Mouse (Mus musculus): ENCODE measurements around the gene Ints11. TPM values are rescaled to one million over a fixed set of nuclear protein-coding genes. Genes with fewer than 3 reads are reported as not detected.

Gene Ints11
- polyA plus RNA-seq, 1 experiment = 21.7 TPM

DNA sequence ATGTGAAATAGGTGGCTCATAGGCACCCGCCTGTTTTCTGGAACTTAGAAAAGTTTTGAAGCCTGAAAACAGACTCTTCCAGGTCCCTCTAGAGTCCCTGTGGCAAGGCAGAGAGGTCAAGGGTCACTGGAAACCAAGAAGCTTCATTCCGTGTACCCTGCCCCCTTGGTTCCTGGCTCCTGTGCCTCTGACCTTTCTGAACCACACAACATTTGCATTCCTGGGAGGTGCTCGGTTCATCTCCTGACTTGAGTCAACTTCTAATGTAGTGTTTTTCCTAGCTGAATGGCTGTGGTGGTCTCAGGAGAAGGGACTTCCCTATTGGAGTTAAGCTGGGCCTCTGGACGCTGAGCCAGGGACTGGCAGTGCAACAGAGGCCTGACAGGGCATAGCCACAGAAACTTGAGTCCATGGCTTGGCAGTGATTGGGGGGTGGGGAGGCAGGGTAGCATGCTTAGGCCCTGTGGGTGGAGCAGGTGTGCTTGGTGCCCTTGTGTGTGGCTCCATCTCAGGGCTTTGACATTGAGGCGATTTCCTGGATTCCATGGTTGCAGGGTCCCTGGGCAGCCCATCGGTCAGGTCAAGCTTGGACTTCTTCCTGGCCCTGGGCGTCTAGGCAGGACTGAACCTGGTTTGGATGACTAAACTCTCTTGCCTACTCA, 20.8 kb upstream of the Ints11 start:
- Histone ChIP-seq H3K4me1 (ENCODE audit: control insufficient read depth, insufficient read depth, low read length) (peaks cover 19% of the 10 kb centered on the region), H3K36me3 (ENCODE audit: control insufficient read depth, insufficient read depth, low read length) (no peaks in the 10 kb centered on the region), H3K27me3 (ENCODE audit: control insufficient read depth, insufficient read depth, low read length) (no peaks in the 10 kb centered on the region), H3K4me3 (ENCODE audit: control insufficient read depth, low read depth, low read length) (peak overlapping the region; percentile 87), H3K27ac (ENCODE audit: control insufficient read depth, insufficient read depth, low read depth, low read length) (no peak overlapping the region)
- no peak for TF ChIP-seq CTCF (IDR thresholded peaks at IDR 0.05; ENCODE audit: control insufficient read depth, insufficient read depth, insufficient replicate concordance, low read depth, low read length)
- no peak for TF ChIP-seq POLR2A (IDR thresholded peaks at IDR 0.05; ENCODE audit: control insufficient read depth, low read depth, low read length)

DNA sequence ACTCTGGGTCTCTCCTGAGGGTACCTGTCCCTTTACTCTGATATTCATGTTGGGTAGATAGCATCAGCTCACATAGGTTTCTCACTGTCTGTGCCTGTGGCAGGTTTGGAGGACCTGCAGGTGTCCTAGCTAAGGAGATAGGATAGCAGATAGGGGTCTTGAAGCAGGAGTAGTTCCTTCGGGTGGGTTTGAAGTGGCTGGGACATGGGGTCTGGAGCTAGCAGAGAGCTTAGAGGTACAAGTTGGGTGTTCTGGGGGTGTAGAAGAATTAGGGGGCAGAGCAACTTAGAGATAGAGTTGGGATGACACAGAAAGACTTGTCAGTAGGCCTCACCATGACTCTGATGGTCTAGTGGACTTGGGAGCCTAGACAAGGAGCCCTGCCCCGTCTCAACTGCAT, 20.0 kb upstream of the Ints11 start:
- Histone ChIP-seq H3K36me3 (ENCODE audit: control insufficient read depth, insufficient read depth, low read length) (no peaks in the 10 kb centered on the region; the same call in 1 of the 2 replicates), H3K4me1 (ENCODE audit: control insufficient read depth, insufficient read depth, low read length) (peaks cover 19% of the 10 kb centered on the region), H3K4me3 (ENCODE audit: control insufficient read depth, low read depth, low read length) (no peak overlapping the region), H3K27me3 (ENCODE audit: control insufficient read depth, insufficient read depth, low read length) (no peaks in the 10 kb centered on the region), H3K27ac (ENCODE audit: control insufficient read depth, insufficient read depth, low read depth, low read length) (no peak overlapping the region)
- TF ChIP-seq CTCF (IDR thresholded peaks at IDR 0.05; ENCODE audit: control insufficient read depth, insufficient read depth, insufficient replicate concordance, low read depth, low read length) (no peak), POLR2A (IDR thresholded peaks at IDR 0.05; ENCODE audit: control insufficient read depth, low read depth, low read length) (no peak)

DNA sequence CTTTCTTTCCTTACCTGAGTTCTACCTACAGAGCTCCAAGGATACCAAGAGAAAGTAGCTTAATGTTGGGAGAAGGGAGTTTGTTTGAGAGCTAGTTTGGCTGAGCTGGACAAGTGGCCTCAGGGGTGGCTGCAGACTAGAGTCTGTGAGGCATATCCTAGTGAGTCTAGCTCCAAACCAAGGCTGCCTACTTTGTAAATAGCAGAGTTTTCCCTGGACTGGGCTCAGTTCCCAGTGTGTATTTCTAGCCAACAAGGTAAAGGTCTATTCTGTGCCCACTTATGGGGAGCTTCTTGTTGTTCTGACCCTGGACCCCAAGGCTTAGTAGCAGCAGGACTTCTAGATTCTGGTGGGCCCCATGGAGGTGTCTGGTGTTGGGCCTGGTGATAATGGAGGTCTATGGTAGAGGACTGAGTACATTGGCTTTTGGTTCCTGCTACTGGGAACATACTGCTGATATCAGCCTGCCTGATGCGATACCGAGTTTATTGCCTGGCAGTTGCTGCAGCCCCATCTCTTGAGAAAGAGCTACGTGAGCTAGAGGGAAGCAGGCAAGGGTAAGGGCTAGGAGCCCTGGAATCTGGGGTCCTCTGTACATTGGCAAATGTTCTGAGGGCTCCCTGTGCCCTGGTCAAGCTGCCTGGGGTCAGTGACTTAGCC, 19.4 kb upstream of the Ints11 start:
- TF ChIP-seq POLR2A (IDR thresholded peaks at IDR 0.05; ENCODE audit: control insufficient read depth, low read depth, low read length) (no peak), CTCF (IDR thresholded peaks at IDR 0.05; ENCODE audit: control insufficient read depth, insufficient read depth, insufficient replicate concordance, low read depth, low read length) (no peak)
- H3K36me3 ChIP-seq (ENCODE audit: control insufficient read depth, insufficient read depth, low read length) = no peaks in the 10 kb centered on the region; the same call in 1 of the 2 replicates
- no peaks in the 10 kb centered on the region for H3K27me3 ChIP-seq (ENCODE audit: control insufficient read depth, insufficient read depth, low read length)
- H3K27ac ChIP-seq (ENCODE audit: control insufficient read depth, insufficient read depth, low read depth, low read length) = no peak overlapping the region
- H3K4me3 ChIP-seq (ENCODE audit: control insufficient read depth, low read depth, low read length) = no peak overlapping the region
- peaks cover 19% of the 10 kb centered on the region for H3K4me1 ChIP-seq (ENCODE audit: control insufficient read depth, insufficient read depth, low read length)

DNA sequence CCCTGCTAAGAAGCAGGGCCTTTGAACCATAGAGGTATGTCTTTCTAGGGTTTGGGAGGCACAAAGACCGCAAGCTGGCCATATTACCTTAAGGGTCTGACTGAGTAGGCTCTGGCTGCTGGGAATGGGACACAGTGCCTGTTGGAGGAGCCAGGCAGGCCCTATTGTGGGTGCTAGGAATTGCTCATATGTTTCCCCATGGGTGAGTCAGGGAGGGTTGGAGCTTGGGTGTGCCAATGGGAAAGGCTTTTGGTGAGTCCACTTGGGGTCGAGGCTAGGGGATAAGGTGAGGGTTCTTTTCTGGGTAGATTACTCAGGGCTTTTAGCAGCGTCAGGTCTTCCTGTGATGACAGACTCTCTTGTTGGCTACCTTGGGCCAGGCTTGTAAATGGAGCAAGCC, 18.0 kb upstream of the Ints11 start:
- H3K27me3 ChIP-seq (ENCODE audit: control insufficient read depth, insufficient read depth, low read length) = no peaks in the 10 kb centered on the region
- H3K4me3 ChIP-seq (ENCODE audit: control insufficient read depth, low read depth, low read length) = no peak overlapping the region
- no peak for TF ChIP-seq POLR2A (IDR thresholded peaks at IDR 0.05; ENCODE audit: control insufficient read depth, low read depth, low read length)
- TF ChIP-seq CTCF (IDR thresholded peaks at IDR 0.05; ENCODE audit: control insufficient read depth, insufficient read depth, insufficient replicate concordance, low read depth, low read length) = no peak
- peaks cover 18% of the 10 kb centered on the region for H3K4me1 ChIP-seq (ENCODE audit: control insufficient read depth, insufficient read depth, low read length)
- no peak overlapping the region for H3K27ac ChIP-seq (ENCODE audit: control insufficient read depth, insufficient read depth, low read depth, low read length)
- H3K36me3 ChIP-seq (ENCODE audit: control insufficient read depth, insufficient read depth, low read length) = no peaks in the 10 kb centered on the region; the same call in 1 of the 2 replicates

DNA sequence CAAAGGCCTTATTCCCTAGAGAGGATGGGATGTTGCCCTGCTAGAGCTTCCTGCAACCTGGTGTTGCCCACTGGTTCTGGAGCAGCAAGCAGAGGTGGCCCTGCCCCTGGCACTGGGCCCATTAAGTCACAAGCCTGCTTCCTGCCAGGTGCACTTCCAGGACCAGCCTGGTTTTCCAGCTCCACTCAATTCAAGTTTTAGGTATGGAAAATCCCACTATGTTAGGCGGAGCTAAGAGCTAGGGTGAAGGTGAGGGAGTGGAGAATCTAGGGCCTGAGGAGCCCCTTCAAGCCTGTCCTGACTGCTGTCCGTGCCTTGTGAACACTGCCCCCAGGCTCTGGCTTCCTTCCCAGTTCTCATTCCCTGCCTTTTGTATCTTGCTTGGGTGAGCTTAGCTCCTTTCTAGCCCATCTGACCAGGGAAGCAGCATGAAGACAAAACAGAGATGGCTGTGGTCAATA, 17.4 kb upstream of the Ints11 start:
- Histone ChIP-seq H3K4me1 (ENCODE audit: control insufficient read depth, insufficient read depth, low read length) (peaks cover 12% of the 10 kb centered on the region), H3K27me3 (ENCODE audit: control insufficient read depth, insufficient read depth, low read length) (no peaks in the 10 kb centered on the region), H3K4me3 (ENCODE audit: control insufficient read depth, low read depth, low read length) (no peak overlapping the region), H3K36me3 (ENCODE audit: control insufficient read depth, insufficient read depth, low read length) (no peaks in the 10 kb centered on the region; the same call in 1 of the 2 replicates), H3K27ac (ENCODE audit: control insufficient read depth, insufficient read depth, low read depth, low read length) (no peak overlapping the region)
- TF ChIP-seq CTCF (IDR thresholded peaks at IDR 0.05; ENCODE audit: control insufficient read depth, insufficient read depth, insufficient replicate concordance, low read depth, low read length) (no peak), POLR2A (IDR thresholded peaks at IDR 0.05; ENCODE audit: control insufficient read depth, low read depth, low read length) (no peak)

- no peak overlapping the region for H3K27ac ChIP-seq (ENCODE audit: control insufficient read depth, insufficient read depth, low read depth, low read length)
- H3K27me3 ChIP-seq (ENCODE audit: control insufficient read depth, insufficient read depth, low read length) = no peaks in the 10 kb centered on the region
- H3K4me1 ChIP-seq (ENCODE audit: control insufficient read depth, insufficient read depth, low read length) = peaks cover 5% of the 10 kb centered on the region
- TF ChIP-seq CTCF (IDR thresholded peaks at IDR 0.05; ENCODE audit: control insufficient read depth, insufficient read depth, insufficient replicate concordance, low read depth, low read length) (no peak), POLR2A (IDR thresholded peaks at IDR 0.05; ENCODE audit: control insufficient read depth, low read depth, low read length) (no peak)
- no peak overlapping the region for H3K4me3 ChIP-seq (ENCODE audit: control insufficient read depth, low read depth, low read length)
- H3K36me3 ChIP-seq (ENCODE audit: control insufficient read depth, insufficient read depth, low read length) = no peaks in the 10 kb centered on the region; the same call in none of the 2 replicates
Measured at GRCm38 (mm10) chr4:155853421-155853820, 15.9 kb upstream of the Ints11 start.

DNA sequence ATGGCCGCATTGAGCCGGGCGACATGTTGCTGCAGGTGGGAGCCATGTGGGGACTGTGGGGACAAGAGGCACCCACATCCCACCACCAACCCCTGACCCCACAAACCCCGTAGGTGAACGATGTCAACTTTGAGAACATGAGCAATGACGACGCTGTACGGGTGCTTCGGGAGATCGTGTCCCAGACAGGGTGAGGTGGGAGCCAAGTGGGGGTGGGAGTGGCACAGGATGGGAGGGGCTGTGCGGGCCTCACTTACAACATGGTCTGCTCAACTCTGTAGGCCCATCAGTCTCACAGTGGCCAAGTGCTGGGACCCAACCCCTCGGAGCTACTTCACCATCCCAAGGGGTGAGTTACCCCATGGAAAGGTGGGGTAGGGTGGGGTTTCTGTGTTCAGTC, 14.4 kb upstream of the Ints11 start:
- Histone ChIP-seq H3K4me3 (ENCODE audit: control insufficient read depth, low read depth, low read length) (no peak overlapping the region), H3K36me3 (ENCODE audit: control insufficient read depth, insufficient read depth, low read length) (no peaks in the 10 kb centered on the region; the same call in none of the 2 replicates), H3K4me1 (ENCODE audit: control insufficient read depth, insufficient read depth, low read length) (no peaks in the 10 kb centered on the region), H3K27me3 (ENCODE audit: control insufficient read depth, insufficient read depth, low read length) (no peaks in the 10 kb centered on the region), H3K27ac (ENCODE audit: control insufficient read depth, insufficient read depth, low read depth, low read length) (no peak overlapping the region)
- no peak for TF ChIP-seq POLR2A (IDR thresholded peaks at IDR 0.05; ENCODE audit: control insufficient read depth, low read depth, low read length)
- TF ChIP-seq CTCF (IDR thresholded peaks at IDR 0.05; ENCODE audit: control insufficient read depth, insufficient read depth, insufficient replicate concordance, low read depth, low read length) = no peak

Measured in testis, adult 2 months (tissue).